Mouse (Mus musculus) c-Kit-positive CD71-positive TER-119-positive erythroid progenitor cells, embryonic 14.5 days (primary cell): ENCODE results near the gene Gm5737.

ENCODE experiments used
- DNase-seq: peaks from one replicate; pipeline ENCODE4 v3.0.0-alpha.2; 2013; ENCODE audit warnings: low spot score

Gene Gm5737

DNA sequence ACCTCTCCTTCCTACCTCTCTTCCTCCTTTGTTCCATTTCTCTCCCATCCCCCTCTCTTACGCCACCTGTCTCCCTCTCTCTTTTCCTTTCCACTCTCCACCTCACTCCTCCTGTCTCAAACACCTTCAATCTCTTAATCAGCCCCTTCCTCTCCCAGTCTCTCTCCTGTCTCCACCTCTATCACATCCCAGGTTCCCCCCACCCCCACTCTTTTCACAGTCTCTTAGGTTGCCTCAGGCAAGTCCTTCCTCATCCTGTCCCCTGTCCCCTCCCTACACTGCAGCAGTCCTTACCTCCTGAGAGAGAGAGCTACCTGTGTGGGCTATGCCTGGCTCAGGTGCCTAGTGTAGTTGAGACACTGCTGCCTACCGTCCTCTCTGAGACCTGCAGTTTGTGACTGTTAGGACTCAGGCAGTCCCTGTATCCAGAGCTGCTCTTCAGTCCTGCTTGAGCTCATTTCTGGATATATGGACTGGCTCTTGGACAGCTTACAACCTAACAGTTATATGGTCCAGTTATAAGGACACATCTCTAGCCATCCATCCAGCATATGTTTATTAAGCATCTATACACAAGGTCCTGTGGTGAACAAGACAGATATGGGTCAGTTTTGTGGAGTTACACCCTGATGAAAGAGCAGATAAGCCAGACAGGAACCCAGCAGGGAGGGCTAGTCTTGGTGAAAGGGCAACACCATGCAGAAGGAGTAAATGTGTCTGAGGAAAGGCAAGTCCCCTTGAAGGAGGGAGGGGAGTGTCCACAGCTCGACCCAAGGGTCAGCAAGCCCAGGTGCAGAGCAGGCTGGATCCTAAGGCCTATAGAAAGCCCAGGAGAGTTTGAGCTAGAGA, 63.6 kb downstream of the Gm5737 start:
- DNase-seq = no peak

DNA sequence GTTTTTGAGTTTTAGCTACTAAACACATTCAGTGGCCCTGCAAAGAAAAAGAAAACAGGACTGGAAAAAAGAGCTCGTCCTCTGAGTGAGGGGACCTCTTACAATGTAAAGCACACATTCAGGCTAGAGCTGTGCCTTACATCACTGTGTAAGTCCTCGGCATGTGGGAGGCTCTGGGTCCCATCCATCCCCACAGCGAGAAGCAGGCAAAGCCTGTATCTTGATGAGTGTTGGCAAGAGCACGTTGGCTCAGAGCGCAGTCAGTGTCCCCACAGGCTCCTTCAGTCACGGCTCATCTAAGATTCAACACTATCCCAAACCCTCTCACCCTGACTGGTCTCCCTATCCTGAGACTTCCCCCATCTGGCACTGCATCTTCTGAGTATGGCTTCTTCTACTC, 66.1 kb downstream of the Gm5737 start:
- DNase-seq = no peak

DNA sequence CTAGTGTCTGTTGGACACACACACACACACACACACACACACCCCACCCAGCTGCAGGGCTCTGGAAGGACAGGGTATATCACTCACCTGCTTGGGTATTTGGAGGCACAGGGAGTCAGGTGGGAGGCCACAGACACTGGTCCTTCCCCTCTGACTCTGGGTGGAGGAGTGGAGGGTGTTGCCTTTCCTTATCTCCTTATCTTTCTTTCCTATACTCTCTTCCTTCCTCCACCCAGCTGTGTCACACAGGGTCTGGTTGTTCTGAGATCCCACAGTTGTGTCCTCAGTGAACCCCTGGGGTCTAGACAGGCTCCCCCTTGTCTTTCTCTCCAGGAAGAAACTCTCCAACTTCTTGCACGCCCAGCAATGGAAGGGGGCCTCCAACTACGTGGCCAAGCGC, 67.8 kb downstream of the Gm5737 start:
- peak; percentile 69 for DNase-seq

DNA sequence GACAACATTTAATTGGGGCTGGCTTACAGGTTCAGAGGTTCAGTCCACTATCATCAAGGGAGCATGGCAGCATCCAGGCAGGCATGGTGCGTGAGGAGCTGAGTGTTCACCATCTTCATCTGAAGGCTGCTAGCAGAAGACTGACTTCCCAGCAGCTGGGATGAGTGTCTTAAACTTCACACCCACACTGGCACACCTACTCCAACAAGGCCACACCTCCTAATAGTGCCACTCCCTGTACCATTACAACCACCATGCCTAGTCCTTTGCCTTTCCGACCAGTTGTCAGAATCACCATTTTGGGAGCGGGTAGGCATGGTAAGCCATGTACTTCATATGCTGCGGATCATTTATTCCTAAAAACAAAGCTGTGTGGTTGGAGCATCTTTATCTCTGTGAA, 68.6 kb downstream of the Gm5737 start:
- no peak for DNase-seq
